Mouse (Mus musculus) left cerebral cortex, postnatal 10 days (tissue): ENCODE data around the gene Mcm7. TPM values are rescaled to one million over a fixed set of nuclear protein-coding genes. Genes with fewer than 3 reads are reported as not detected.
A peak's percentile ranks its signal among the peaks of the same experiment; 100 is the strongest.

Source experiments
- DNase-seq, 2 experiments: peaks; one replicate each; pipeline ENCODE4 v3.0.0; 2021 to 2022; ENCODE audit warnings: low spot score in 2 of 2, mixed read lengths in 1 of 2; ENCODE audit errors: extremely low spot score in 1 of 2
- intact Hi-C: fragments of 180-260 bp; cut with DNase I; formaldehyde crosslinking; loops from one replicate; pipeline ENCODE4 v1.15.1; 2025
- microRNA-seq: library from miRNA; unstranded; fragments of <30 nt; microRNA quantifications from one replicate; pipeline ENCODE4 v1.2.0, GENCODE M21; 2022
- total RNA-seq, 2 experiments: library from RNA; stranded (reverse); gene quantifications; 2 replicates each; pipeline ENCODE4 v1.2.3; 2021

Gene Mcm7
- total RNA-seq, 2 experiments from 2014 or later = 15.6 to 16.0 TPM

DNA sequence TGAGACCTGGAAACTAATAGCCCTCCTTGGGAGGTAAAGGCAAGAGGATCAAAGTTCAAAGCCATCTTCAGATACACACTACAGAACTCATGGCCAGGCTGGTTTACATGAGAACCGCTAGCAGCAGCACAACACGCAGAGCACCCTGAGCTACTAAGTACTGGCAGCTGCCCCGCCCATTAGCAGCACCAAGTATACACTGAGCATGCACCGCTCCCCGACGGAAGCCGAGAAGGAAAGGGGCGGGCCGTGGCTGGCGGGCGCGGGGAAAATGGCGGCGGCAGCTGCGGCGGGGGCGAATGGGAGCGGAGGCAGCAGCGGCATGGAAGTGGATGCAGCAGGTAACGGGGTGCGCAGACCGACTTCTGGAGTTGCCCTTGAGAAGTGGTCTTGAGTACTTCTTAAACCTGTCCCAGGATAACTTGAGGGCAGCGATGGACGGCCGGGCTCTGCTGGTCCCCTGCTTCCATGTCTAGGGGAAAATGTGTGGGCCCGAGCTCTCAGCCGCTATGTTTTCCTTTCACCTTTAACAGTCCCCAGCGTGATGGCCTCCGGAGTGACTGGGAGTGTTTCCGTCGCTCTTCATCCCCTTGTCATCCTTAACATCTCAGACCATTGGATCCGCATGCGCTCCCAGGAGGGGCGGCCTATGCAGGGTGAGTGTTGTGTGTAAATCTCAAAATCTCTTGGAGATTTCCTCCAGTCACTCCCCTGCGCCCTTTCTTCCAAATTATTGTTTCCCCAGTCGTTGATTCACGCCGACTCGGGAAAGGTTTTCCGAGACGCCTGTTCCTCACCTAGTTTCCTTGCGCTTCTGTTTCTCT is 11.2 kb downstream of the Mcm7 start, which contains the start of gene Cops6:
Cops6 (plus strand) TSS at position 230 of the 824 bp plus-strand sequence.
- intact Hi-C loops = no loop called here
- DNase-seq = peak; percentile 91 to 97

DNA sequence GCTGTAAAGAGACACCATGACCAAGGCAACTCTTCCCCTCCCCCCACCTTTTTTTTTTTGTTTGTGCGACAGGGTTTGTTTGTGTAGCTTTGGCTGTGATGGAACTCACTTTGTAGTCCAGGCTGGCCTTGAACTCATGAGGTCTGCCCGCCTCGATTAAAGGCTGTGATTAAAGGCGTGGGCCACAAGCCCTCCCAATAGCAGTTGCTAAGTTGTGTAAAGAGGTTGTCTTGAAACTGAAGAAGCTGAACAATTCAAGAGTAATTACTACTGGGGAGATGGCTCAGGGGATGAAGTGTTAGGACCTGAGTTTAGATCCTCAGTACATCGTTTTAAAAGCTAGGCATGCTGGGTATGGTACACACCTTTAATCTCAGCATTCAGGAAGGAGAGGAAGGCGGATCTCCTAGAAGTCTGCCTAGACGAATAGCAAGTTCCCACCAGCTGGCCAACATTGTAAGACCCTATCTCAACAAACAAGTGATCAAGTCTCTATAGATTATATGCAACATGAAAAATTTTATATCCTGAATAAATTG is 11.9 kb downstream of the Mcm7 start:
- intact Hi-C loops = no loop called here
- DNase-seq = no peak

DNA sequence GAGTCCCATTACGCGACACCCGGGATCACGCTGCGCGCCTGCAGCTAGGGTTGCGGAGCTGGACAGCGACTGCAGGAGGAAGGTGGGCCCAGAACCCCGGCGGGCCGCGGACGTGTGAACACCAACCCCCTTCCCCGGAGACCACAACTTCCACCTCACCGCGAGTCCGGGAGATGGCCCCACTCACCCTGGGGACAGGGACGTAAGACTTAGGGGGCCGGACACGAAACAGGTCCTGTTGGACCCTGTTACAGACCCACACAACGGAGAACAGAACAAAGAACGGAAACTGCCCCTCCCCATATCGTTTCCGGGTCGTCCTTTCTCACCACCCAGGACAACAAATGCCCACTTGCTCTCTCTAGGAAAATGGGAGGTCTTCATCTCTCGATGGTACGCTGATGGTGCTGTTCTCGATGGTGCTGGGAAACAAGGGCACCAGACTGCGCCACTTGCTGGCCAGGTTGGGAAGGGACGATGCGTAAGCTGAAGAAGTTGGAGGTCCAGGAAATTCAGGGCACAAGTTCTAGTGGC is 16.7 kb downstream of the Mcm7 start, which contains the start of gene Zfp113:
Zfp113 (minus strand) TSS at position 302 of the 534 bp plus-strand sequence.
- DNase-seq = peak; percentile 88 to 91
- intact Hi-C loops = loop anchor here (10.0 kb wide), 1 partner anchor 271 kb away; no protein-coding TSS in a partner anchor

DNA sequence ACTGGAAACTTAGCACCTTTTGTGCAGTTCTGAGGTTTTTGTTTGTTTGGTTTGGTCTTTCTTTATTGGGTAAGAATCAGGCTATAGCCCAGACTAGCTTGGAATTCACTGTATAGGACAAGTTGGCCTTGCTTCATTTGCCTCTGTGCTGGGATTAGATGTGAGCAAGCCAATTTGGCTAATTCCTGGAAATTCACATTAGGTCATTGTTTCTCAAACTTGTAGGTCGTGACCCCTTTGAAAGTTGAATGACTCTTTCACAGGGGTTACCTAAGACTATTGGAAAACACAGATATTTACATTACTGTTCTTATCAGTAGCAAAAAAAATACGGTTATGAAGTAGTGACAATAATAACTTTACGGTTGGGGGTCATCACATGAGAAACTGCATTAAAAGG is 17.8 kb downstream of the Mcm7 start:
- intact Hi-C loops = loop anchor here (10.0 kb wide), 1 partner anchor 270 kb away; no protein-coding TSS in a partner anchor
- no peak for DNase-seq

DNA sequence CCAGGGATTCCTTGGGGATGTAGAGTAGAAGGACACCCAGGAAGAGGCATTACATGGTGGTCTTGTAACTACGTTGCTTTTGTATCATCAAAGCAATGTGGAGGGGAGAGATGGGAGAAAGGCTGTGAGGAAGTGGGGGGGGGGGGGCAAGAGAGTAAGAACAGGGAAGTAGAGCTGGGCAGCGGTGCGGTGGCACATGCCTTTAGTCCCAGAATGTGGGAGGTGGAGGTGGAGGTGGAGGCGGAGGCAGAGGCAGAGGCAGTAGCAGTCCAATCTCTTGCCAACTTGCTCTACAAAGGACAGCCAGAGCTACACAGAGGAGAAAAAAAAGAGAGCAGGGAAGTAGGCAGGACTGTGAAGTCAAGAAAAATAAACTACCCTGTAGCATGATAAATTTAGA is 33.6 kb downstream of the Mcm7 start:
- intact Hi-C loops = loop anchor here (10.0 kb wide), 1 partner anchor 344 kb away; no protein-coding TSS in a partner anchor
- no peak for DNase-seq

DNA sequence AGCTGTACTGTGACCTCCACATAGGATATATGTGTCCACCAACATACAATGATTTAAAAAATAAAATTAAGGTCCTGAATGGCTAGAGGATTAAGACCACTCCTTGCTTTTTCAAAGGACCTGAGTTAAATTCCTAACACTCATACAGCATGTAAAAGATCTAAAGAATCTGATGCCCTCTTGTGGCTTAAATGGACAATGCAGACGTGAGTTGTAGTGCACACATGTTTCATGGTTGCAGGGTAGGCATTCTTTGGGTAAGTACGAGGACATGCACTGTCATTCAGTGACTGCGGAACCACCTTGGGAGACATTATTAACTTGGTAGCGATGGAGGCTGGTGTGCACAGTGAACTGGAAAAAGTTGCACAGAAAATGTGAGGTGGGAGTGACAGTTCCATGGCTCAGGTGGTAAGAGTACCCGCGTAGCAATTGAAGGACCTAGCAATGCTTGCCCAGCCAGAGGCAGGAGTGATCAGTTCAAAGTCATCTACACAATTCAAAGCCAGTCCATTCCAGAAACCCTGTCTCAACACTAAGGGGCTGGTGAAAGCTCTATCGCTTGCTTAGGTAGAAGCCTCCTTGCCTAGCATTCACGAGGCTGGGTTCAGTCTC is 34.2 kb downstream of the Mcm7 start:
- no peak for DNase-seq
- intact Hi-C loops = loop anchor here (10.0 kb wide), 1 partner anchor 343 kb away; no protein-coding TSS in a partner anchor

DNA sequence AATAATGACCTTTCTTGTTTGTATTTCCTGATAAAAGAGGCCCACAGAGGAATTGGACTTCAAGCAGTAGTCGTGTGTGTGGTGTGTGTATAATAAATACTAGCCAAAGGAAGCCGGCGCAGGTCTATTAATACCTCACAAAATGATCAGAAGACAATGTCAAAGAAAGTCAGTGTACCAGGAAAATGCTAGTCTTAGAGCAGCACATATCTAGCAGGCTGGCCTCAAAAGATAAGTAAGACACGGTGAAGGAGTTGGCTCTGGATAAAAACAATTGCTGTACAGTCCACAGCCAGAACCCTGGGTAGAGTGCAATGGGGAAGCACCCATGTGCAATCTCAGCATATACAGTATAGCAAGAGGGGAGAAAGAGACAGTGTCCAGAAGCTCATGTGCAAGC is 35.0 kb downstream of the Mcm7 start:
- intact Hi-C loops = loop anchor here (10.0 kb wide), 1 partner anchor 342 kb away; no protein-coding TSS in a partner anchor

DNA sequence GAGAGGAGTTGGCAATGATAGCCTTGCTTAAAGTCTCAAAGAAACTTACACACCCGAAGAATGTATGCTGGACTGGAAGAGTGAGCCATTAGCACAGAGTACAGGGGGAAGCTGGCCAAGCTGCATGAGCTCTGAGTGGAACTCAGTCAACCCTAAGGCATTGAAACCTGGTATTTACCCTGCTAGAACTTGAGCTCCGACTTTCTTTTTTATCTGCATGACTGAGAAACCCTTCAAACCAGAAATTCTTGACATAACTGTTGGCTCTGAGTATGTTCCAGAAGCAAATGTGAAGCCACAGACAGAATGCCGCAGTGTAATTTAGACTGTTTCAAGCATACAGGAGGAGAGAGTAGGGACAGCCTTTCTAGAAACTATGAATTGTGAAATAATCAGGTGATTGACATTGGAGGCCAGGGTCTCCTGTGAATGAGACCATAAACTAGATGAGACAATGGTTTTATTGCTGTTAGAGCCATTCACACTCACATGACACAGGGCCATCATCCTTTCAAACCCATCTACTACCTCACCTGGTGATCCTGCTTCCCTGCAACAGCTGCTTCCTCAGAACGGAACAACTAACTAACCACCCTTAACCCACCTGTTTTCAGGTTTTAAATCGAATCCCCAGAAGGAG is 39.7 kb downstream of the Mcm7 start:
- no peak for DNase-seq
- intact Hi-C loops = loop anchor here (10.0 kb wide), 1 partner anchor 338 kb away; no protein-coding TSS in a partner anchor

More for the DNA sequence above, 35.0 kb downstream of the Mcm7 start:
- DNase-seq = no peak

DNA sequence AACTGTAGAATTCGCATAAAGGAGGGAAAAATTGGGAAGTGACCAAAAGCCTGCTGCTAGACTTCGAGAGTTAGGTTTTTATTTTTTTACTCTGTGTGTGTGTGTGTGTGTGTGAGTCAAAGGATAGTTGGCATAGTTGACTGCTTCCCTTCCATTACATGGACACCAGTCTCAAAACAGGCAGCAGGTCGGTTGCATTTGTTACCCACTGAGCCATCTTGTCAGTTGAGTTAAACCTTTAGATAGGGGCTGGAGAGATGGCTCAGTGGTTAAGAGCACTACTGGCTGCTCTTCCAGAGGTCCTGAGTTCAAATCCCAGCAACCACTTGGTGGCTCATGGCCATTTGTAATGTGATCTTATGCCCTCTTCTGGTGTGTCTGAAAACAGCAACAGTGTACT is 54.2 kb downstream of the Mcm7 start:
- intact Hi-C loops = no loop called here
- DNase-seq = no peak

DNA sequence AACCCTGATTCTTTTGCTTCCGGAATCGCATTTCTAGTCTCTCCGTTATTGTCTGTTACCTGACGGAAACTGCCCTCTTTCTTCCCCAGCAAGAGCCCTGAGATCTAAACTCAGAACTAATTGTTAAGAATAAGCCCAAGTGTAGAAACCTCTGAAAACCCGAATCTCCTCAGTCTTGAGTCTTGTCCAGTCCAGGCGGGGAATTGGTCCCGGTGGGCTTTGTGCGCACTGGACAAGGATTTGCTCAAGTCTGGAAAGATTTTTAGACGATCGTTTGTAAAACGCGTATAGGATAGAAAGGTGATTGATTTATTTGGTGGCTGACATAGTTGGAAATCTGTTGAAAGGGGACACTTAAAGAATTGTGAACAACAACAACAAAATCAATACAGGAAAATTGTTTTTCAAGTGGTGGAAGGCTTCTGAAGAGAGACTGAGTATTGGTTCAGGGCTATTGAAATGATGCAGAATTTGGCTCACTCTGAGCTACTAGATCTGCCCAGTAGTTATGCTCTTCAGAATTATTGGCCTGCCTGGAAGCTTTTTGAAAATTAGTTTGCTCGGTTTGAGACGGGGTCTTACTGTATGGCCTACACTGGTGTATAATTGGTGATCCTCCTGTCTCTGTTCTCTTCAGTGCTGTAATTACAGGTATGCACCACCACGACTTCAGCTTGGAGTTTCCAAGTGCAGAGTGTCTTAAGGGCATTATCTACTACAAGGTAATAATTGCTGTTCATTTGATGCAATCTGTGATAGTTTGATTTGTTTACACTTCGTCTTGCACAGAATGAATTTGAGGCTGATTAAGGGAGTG is 54.8 kb downstream of the Mcm7 start:
- no peak for DNase-seq

DNA sequence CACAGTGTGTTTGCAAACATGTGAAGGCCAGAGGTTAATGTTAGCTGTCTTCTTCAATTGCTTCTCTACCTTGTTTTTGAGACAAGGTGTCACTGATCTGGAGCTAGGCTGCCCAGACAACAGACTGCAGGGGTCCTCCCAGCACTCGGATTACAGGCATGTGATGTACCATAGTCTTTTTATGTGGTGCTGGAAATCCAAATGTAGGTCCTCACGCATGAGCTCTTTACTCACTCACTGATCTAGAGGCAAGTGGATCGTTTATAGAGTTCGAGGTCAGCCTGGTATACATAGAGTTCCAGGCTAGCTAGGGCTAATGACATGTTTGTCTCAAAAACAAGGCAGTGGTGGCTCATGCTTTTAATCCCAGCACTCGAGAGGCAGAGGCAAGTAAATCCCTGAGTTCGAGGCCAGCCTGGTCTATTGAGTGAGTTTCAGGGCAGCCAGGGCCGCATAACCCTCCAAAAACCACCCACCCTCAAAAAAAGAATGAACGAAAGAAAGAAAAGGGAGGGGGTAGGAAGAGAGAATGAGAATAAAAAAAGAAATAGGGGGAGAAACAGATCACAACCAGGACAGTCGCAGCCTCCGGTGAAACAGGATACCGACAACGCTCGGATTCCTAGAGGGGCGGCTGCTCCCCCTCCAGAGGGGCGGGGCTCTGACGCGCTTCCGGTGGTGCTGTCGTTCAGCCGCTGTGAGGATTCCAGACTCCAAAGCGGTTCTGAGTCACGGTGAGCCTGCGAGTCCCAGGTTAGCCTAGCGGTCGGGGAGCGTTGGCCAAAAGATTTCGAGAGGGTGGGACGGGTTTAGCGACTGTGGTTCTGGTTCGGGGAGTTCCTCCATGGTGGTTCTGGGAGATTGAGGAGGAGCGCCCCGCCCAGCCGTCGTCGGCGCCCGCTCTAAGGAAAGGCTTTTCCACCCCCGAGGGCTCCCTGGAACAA is 55.7 kb downstream of the Mcm7 start, which contains the start of gene Zscan21:
Zscan21 (plus strand) TSS at position 649 of the 944 bp plus-strand sequence.
- intact Hi-C loops = no loop called here
- peak; percentile 79 to 92 for DNase-seq

More for the DNA sequence above, 54.8 kb downstream of the Mcm7 start:
- intact Hi-C loops = no loop called here

Small RNA genes within 50 kb of the gene (microRNA-seq; reads per million reads assigned to microRNA genes)
- gene Mir106b (966 reads per million, percentile 76 among the genes with 10 or more reads in this experiment), gene Mir25 (109 reads per million, percentile 57 among the genes with 10 or more reads in this experiment), gene Mir93 (2,665 reads per million, percentile 86 among the genes with 10 or more reads in this experiment)

Other genes starting within 250 kb of the Mcm7 start
- 1 to 10 TPM; 4.5 to 6.5 TPM for gene Gjc3, start 209.3 kb downstream of the Mcm7 start, total RNA-seq
- not detected for gene Azgp1, start 190.9 kb downstream of the Mcm7 start, total RNA-seq
- gene Smok3a, start 151.2 kb downstream of the Mcm7 start, total RNA-seq = not detected
- not detected for gene Smok3b, start 151.0 kb downstream of the Mcm7 start, total RNA-seq
- gene Smok3c, start 119.2 kb downstream of the Mcm7 start, total RNA-seq = not detected
- 10 to 100 TPM; 39.2 to 39.4 TPM for gene Zkscan1, start 87.3 kb downstream of the Mcm7 start, total RNA-seq
- gene Zscan21, start 55.5 kb downstream of the Mcm7 start, total RNA-seq = 10 to 100 TPM; 21.8 to 26.1 TPM
- 10 to 100 TPM; 10.5 to 10.6 TPM for gene Zfp113, start 16.7 kb downstream of the Mcm7 start, total RNA-seq
- 100 to 1,000 TPM; 145 to 149 TPM for gene Cops6, start 11.4 kb downstream of the Mcm7 start, total RNA-seq
- 10 to 100 TPM; 26.2 to 28.1 TPM for gene Ap4m1, start 420 bp downstream of the Mcm7 start, total RNA-seq
- 10 to 100 TPM; 28.8 to 31.3 TPM for gene Taf6, start 15.0 kb upstream of the Mcm7 start, total RNA-seq
- 10 to 100 TPM; 13.9 to 15.1 TPM for gene Cnpy4, start 15.1 kb upstream of the Mcm7 start, total RNA-seq
- 10 to 100 TPM; 10.3 to 11.1 TPM for gene Mblac1, start 21.9 kb upstream of the Mcm7 start, total RNA-seq
- gene Nxpe5, start 53.5 kb upstream of the Mcm7 start, total RNA-seq = under 1 TPM in 1 of 2 experiments, not detected in 1; 0.13 TPM
- gene Lamtor4, start 83.1 kb upstream of the Mcm7 start, total RNA-seq = 10 to 100 TPM; 65.3 to 70.0 TPM
- 10 to 100 TPM; 74.6 to 75.5 TPM for gene BC037034, start 91.6 kb upstream of the Mcm7 start, total RNA-seq
- 1 to 10 TPM; 3.4 to 4.0 TPM for gene Gal3st4, start 100.4 kb upstream of the Mcm7 start, total RNA-seq
- gene Gm43720, start 107.5 kb upstream of the Mcm7 start, total RNA-seq = under 1 TPM in 1 of 2 experiments, not detected in 1; 0.11 TPM
- 1 to 10 TPM; 3.8 to 4.1 TPM for gene Gpc2, start 107.6 kb upstream of the Mcm7 start, total RNA-seq
- gene Stag3, start 107.8 kb upstream of the Mcm7 start, total RNA-seq = 1 to 10 TPM; 1.8 to 3.2 TPM
- not detected for gene Pvrig, start 169.5 kb upstream of the Mcm7 start, total RNA-seq